Mouse (Mus musculus) colon, adult 2 months (tissue): Measurements from ENCODE around the gene Plekha1. TPM values are rescaled to one million over a fixed set of nuclear protein-coding genes. Genes with fewer than 3 reads are reported as not detected.

Experiments
- polyA plus RNA-seq: library from polyadenylated mRNA; depleted of rRNA; stranded (reverse); fragments of >200 nt; gene quantifications from 2 replicates; pipeline ENCODE4 v1.2.3, GENCODE M21; 2012; rRNA removed

The Plekha1 gene
- 24.0 and 31.9 TPM in 2 replicates for polyA plus RNA-seq

DNA sequence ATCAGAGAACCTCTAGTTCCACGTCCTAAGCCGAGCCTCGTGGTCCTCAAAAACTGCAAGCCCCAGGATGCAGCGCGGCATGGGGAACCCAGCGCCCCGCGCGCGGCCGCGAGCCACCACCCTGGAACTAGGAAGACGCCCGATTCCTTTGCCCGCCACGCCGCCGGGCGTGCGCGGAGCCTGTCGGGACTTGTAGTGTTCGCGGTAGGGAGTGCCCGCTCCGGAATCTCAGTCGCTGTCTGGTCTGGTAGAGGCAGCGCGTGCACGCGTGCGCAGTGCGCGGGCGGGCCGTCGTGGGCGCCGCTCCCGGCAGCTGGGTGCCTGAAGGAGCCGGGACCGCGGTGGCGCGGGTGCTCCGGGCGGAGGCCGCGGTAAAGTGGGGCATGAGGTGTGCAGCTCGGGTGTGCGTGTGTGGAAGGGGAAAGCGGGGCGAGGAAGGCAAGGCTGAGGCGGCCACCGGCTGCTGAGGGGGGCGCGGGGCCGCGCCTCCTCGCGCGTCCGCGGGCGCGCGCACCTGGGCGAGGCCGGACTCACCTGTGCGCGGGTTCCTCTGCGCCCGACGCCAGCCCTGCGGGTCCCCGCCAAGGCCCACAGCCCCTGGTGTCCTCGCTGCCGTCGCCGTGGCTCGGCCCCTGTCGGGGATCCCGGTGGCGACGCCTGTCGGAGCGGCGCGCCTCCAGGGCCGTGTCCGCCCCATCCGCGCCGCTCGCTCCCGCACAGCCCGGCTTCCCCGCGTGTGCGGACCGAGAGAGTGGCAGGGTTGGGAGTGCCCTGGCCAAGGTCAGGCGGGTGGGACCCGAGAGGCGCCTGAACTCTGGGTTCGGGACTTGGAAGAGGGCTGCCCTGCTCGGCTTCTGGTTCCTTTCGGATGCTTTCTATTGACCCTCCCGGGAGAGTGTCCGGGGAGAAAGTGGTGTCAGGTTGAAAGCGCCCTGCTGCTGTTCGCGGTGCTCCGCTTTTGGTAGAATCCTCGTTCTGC lies at the start of gene Plekha1:
TSS of gene Plekha1 (plus strand) at position 144 of the 979 bp plus-strand sequence.

DNA sequence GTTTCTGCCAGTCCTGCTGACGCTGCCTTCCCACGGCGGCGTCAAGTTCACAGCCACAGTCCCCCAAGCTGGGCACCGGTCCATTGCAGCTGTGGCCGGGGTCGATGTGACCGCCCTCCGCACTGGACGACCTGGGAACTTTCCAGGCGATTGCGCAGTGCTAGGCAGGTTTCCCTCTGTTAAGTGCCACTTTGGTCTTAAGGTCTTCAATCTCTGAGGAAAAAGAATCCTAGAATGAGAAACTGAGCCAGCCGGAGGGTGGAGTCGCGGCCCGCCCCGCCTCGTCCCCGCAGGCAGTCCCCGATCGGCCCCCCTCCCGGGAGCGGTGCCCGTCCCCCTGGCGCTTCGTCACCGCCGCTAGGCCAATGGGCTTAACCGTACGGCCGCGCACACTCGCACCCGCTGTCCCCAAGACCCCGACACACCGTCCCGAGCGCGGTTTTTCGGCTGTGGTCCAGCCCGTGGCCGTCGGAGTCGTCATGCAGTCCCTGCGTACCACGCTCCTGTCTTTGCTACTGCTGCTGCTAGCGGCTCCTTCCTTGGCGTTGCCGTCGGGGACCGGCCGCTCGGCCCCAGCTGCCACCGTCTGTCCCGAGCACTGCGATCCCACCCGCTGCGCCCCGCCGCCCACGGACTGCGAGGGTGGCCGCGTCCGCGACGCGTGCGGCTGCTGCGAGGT lies 70.4 kb downstream of the Plekha1 start, which contains the start of gene Htra1:
TSS of gene Htra1 (plus strand) at position 319 of the 679 bp plus-strand sequence.

Other genes starting within 250 kb of the Plekha1 start
- gene Btbd16, start 91.7 kb upstream of the Plekha1 start, polyA plus RNA-seq = 0.06 TPM in 1 of 2 replicates, not detected in the other
- gene Htra1, start 70.4 kb downstream of the Plekha1 start, polyA plus RNA-seq = 79.1 and 83.2 TPM in 2 replicates
- 1,030 and 1,121 TPM in 2 replicates for gene Dmbt1, start 166.3 kb downstream of the Plekha1 start, polyA plus RNA-seq